Mouse (Mus musculus) granulocyte monocyte progenitor cell, adult 5-6 weeks (primary cell): Measurements from ENCODE around the gene Syce3. TPM values are rescaled to one million over a fixed set of nuclear protein-coding genes. Genes with fewer than 3 reads are reported as not detected.
A peak's percentile ranks its signal among the peaks of the same experiment; 100 is the strongest.

Experiments
- ATAC-seq: replicated peaks from 2 replicates; pipeline ENCODE4 v1.8.0; 2016; ENCODE audit warnings: mild to moderate bottlenecking, moderate TSS enrichment, inconsistent platforms; ENCODE audit not compliant: poor library complexity, severe bottlenecking
- total RNA-seq, 2 experiments: library from RNA; stranded (forward) in 1 of 2; stranded (reverse) in 1 of 2; fragments of 200-712, 200-1000 nt in 1 of 2; fragments of >200 nt in 1 of 2; fragmentation: Nextera tagmentation in 1 of 2; gene quantifications; 2 replicates each; pipeline ENCODE4 v1.2.3; 2014 to 2017

Syce3 gene
- total RNA-seq, 2 experiments from 2014 or later: not detected

GRCm38 (mm10) chr15:89374340-89374739, 36.0 kb downstream of the Syce3 start:
- no peak for ATAC-seq

DNA sequence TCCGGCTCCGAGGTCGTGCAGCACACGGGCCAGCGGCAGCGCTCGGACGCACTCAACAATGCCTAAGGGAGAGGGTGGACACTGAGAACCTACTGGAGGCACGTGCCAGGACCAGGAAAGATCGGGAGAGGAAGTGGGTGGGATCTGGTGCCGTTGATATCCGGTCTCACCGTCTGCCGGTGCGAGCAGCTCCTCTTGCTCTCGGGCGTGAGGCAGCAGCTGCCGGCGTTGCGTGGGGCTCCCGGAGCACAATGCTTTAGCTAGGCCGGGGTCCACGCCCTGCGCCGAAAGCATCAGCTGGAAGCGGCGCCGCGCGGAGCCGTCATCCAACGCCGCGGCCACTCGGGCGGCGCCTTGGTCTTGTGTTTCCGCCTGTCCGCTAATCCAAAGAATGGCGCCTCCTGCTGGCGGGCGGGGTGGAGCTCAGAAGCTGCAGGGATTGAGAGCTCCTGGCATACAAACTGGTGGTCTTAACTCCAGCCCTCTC, 36.5 kb downstream of the Syce3 start, which contains the start of gene Sco2:
TSS of gene Sco2 (minus strand) at position 85 of the 487 bp plus-strand sequence.
- peak; percentile 65 for ATAC-seq

DNA sequence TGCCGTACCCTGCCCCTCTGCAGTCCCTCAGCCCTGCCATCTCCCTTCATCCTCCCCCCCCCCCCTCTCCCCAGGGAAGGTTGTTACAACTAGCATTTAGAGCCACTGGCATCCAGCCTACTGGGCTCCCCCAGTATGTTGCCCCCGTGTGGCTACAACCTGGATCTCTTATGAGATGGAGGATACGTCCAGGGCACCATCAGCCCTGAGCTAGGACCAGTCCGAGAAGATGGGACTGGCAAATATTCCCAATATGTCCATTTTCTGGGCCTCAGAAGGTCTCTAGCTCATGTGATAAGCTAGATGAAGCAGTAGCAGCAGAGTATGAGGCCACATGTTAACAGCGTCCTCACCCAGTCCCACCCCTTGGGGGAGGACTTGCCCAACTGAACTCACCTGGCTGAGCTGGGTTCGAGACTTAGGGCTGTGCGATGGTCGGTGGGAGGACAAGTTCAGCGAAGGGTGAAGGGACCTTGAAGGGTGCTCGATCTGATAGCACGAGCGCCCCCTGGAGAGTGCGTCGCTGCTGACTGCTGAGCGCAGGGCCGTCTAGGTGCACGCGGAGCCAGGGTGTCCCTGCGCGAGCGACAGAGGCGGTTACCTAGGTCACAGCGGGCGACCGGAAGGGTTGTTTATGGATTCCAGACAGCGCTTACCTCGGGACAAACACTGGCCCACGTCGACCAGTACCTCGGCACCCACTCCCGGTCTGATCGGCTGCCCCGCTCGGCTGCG, 37.1 kb downstream of the Syce3 start:
- ATAC-seq: peak; percentile 68

GRCm38 (mm10) chr15:89372536-89372935, 37.8 kb downstream of the Syce3 start:
- ATAC-seq: no peak

DNA sequence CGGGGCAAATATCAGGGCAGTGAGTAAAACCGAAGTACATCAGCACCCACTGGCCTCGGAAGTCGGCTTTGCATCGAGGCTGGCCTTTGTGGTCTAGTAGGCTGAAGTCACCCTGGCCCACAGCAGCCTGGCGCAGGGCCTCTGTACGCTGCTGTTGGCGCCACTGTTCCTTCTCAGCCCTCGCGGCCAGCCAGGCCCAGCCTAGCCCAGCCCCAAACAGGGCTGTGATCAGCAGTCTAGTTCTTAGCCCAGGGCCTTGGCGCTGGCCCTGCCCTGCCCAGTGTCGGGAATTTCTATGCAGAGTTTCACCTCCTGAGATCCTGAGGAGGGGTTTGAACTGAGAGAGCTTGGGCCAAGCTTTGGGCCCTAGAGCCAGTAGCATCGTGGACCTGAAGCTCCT, 38.2 kb downstream of the Syce3 start:
- ATAC-seq: no peak

DNA sequence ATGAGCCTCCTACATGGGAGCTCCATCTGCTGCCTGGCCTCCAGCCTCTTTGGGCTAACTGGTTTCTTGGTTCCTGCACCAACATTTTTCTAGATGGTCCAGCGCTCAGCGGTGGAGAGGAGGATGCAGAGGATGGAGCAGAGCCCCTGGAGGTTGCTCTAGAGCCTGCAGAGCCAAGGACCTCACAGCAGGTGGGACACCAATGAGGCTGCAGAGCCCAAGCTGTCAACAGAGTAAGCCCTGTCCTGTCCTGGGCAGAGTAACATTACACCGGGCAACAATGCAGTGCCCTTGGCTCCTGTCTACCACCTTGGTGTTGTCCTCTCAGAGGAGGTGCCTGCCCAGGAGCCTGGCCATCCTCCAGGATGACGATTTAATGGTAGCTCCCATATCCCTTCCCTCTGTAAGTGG, 45.2 kb downstream of the Syce3 start:
- no peak for ATAC-seq

DNA sequence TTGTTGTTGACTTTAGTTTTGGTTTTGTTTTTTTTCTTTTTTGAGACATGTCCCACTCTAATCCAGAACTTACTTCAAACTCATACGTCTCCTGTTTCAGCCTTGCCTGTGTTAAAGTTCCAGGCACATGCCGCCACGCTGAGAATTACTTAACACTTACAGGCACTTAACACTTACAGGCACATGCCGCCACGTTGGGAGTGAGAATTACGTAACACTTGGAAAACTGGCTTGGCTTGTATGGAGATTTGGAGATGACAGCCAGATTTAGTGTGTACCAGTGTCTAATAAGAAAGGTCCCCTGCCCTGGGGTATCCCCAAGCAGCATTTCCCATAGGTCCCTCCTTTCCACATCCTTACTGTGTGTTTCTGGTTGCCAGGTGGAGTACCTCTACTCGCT, 47.3 kb downstream of the Syce3 start:
- ATAC-seq: no peak

DNA sequence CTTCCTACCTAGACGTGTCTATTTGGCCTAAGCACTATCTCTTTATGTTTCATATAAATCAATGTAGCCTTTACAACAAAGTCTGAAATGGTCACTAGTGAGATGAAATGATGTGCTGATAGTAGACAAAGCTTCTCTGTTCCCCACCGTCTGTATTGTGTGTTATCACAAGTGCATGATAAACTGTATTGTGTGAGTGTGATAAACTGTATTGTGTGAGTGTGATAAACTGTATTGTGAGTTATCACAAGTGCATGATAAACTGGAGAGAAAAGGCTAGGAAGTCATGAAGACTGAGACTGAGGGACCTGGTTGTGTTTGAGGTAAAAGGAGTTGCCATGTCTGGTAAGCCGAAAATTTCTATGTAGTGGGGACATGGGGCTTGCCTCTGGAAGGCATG, 51.5 kb downstream of the Syce3 start:
- no peak for ATAC-seq

GRCm38 (mm10) chr15:89356372-89356771, 53.9 kb downstream of the Syce3 start:
- ATAC-seq: peak; percentile 74

DNA sequence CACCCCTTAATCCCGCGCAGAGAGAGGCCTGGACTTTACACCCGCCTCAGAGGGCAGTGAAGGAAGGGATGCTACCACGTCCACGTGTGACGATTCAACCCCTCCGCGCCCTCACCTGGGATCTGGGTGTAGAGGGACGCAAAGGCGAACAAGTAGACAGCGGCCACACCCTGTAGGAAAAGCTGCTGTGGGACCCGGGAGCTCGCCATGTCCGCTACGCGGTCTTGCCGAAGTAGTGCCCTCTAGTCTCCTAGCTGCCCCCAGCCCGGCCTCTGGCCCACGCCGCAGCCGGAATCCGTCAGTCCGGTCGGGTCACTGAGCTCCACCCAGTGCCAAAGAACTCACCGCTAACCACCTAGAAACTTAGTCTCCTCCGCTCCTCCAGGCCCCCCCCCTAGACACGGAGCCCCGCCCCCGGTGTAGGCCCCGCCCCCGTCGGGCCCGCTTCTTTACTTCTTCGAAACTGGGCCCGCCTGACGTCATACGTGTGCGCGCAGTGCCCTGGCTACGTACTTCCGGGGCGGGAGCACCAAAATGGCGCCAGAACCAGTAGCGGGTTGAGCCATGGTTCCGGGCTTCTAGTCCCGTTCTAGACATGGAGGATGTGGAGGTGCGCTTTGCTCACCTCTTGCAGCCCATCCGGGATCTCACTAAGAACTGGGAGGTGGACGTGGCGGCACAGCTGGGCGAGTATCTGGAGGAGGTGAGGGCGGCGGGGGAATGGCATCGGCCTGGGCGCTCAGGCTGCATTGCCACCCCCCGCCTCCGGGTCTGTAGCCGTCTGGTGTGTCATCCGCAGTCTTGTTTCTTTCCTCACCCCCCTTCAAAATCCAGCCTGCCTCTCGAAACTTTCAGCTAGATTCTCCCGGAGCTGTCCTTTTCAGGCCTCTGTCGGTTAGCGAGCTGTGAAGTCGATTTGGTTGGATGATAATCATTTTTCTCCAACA, 54.8 kb downstream of the Syce3 start, which contains the start of the genes Lmf2 and Ncaph2:
TSS of gene Lmf2 (minus strand) at position 419 of the 947 bp plus-strand sequence.
TSS of gene Ncaph2 (plus strand) at position 479 of the 947 bp plus-strand sequence.
- peak; percentile 77 for ATAC-seq

GRCm38 (mm10) chr15:89354455-89354854, 55.8 kb downstream of the Syce3 start:
- ATAC-seq: no peak

DNA sequence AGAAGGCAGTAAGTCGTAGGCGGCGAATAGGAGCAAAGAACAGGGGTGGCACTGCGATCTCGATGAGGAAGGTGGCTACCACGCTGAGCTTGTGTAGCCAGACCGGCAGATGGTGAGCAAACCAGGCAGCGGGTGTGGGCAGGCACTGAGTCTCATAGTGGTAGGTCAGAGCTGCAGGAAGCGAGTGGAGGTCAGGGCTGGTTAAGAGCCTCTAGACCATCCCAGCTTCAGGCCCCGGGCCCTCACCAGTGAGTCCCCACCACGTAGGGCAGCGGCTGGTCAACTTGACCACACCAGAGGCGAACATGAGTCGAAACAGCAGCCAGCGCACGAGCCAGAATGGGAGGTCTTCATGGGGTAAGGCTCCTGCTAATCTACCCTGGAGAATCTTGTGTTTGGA, 56.5 kb downstream of the Syce3 start:
- ATAC-seq: no peak

- ATAC-seq: no peak
Observed at GRCm38 (mm10) chr15:89352795-89353194, 57.5 kb downstream of the Syce3 start.

DNA sequence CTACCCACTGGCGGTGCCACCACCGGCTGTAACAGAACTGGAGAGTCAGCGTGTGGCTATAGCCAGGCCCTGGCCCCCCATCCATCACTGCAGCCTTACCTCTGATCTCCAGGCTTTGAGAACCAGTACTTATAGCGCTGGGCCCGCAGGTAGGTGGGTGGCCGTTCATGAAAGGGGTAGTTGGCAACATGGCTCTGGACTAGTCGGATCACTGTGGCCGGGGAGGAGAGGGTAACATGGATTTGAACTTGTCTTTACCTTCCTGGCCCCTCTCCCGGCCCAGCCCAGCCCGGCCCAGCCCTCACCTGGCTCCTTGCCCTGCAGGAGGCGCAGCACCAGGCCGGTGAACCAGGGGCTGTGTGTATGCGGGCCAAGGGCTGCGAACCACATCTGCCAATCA, 58.2 kb downstream of the Syce3 start:
- no peak for ATAC-seq

- ATAC-seq: no peak
Observed at GRCm38 (mm10) chr15:89351302-89351701, 59.0 kb downstream of the Syce3 start.

- no peak for ATAC-seq
Observed at GRCm38 (mm10) chr15:89350447-89350846, 59.9 kb downstream of the Syce3 start.

DNA sequence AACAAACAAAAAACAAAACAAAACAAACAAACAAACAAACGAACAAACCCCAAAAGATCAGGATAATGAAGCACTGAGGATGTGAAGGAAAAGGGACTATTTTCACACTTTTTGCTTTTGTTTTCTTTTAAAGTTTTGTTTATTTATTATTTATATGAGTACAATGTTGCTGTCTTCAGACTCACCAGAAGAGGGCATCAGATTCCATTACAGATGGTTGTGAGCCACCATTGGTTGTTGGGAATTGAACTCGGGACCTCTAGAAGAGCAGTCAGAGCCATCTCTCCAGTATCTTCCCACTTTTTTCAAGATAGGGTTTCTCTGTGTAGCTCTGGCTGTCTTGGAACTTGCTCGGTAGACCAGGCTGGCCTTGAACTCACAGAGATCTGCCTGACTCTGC, 67.0 kb downstream of the Syce3 start:
- ATAC-seq: no peak

- ATAC-seq: no peak
Observed at GRCm38 (mm10) chr15:89341678-89342077, 68.6 kb downstream of the Syce3 start.
